Mouse (Mus musculus) G1E (cell line): ENCODE data around the gene Kcns3.

Source experiments
- CTCF ChIP-seq: IDR thresholded peaks from 2 replicates; pipeline ENCODE4 v1.5.1; 2012; ENCODE audit warnings: low read depth, low read length, inconsistent platforms, mixed read lengths
- GATA1 ChIP-seq: IDR thresholded peaks from 2 replicates; pipeline ENCODE4 v1.6.1; 2012; ENCODE audit warnings: borderline replicate concordance, low read length, inconsistent platforms, mixed read lengths
- POLR2AphosphoS5 ChIP-seq: IDR thresholded peaks from 2 replicates; pipeline ENCODE4 v1.6.1; 2012; ENCODE audit warnings: low read depth, low read length, inconsistent platforms; ENCODE audit not compliant: insufficient replicate concordance

GRCm38 (mm10) chr12:11101565-11101964 lies 49.3 kb downstream of the Kcns3 start:
- TF ChIP-seq GATA1 (no peak), POLR2AphosphoS5 (no peak), CTCF (no peak)
